Mouse (Mus musculus): Measurements from ENCODE around the gene Syt2.

Syt2 gene

GRCm38 (mm10) chr1:134704396-134705306 is 58.2 kb downstream of the Syt2 start:
- peak in 1 of 2 experiments; percentile 38 for DNase-seq (ENCODE audit: low spot score in 2 of 2)

- DNase-seq (ENCODE audit: low spot score in 2 of 2), result no peak
Measured at GRCm38 (mm10) chr1:134706549-134706948, 60.1 kb downstream of the Syt2 start.

- DNase-seq (ENCODE audit: low spot score in 2 of 2), result no peak
Measured at GRCm38 (mm10) chr1:134707516-134707915, 61.0 kb downstream of the Syt2 start.

GRCm38 (mm10) chr1:134708274-134708673 is 61.8 kb downstream of the Syt2 start:
- DNase-seq (ENCODE audit: low spot score in 2 of 2), result no peak

GRCm38 (mm10) chr1:134708801-134709385 is 62.4 kb downstream of the Syt2 start:
- no peak for DNase-seq (ENCODE audit: low spot score in 2 of 2)

- peak in 1 of 2 experiments; percentile 41 for DNase-seq (ENCODE audit: low spot score in 2 of 2)
Measured at GRCm38 (mm10) chr1:134709411-134710306, 63.2 kb downstream of the Syt2 start.

GRCm38 (mm10) chr1:134711061-134711460 is 64.6 kb downstream of the Syt2 start:
- DNase-seq (ENCODE audit: low spot score in 2 of 2), result no peak

- no peak for DNase-seq (ENCODE audit: low spot score in 2 of 2)
Measured at GRCm38 (mm10) chr1:134711653-134712052, 65.2 kb downstream of the Syt2 start.

- no peak for DNase-seq (ENCODE audit: low spot score in 2 of 2)
Measured at GRCm38 (mm10) chr1:134712781-134713299, 66.4 kb downstream of the Syt2 start.

GRCm38 (mm10) chr1:134713421-134713969 is 67.0 kb downstream of the Syt2 start:
- DNase-seq (ENCODE audit: low spot score in 2 of 2), result no peak

GRCm38 (mm10) chr1:134714166-134714565 is 67.7 kb downstream of the Syt2 start:
- DNase-seq (ENCODE audit: low spot score in 2 of 2), result no peak

- no peak for DNase-seq (ENCODE audit: low spot score in 2 of 2)
Measured at GRCm38 (mm10) chr1:134715092-134715491, 68.6 kb downstream of the Syt2 start.

GRCm38 (mm10) chr1:134719718-134720304 is 73.3 kb downstream of the Syt2 start:
- DNase-seq (ENCODE audit: low spot score in 2 of 2), result no peak

- DNase-seq (ENCODE audit: low spot score in 2 of 2), result no peak
Measured at GRCm38 (mm10) chr1:134721486-134721885, 75.0 kb downstream of the Syt2 start.

GRCm38 (mm10) chr1:134722891-134723290 is 76.4 kb downstream of the Syt2 start:
- no peak for DNase-seq (ENCODE audit: low spot score in 2 of 2)

GRCm38 (mm10) chr1:134725276-134725675 is 78.8 kb downstream of the Syt2 start:
- no peak for DNase-seq (ENCODE audit: low spot score in 2 of 2)

GRCm38 (mm10) chr1:134726480-134726879 is 80.0 kb downstream of the Syt2 start:
- DNase-seq (ENCODE audit: low spot score in 2 of 2), result no peak

- DNase-seq (ENCODE audit: low spot score in 2 of 2), result no peak
Measured at GRCm38 (mm10) chr1:134727256-134727655, 80.8 kb downstream of the Syt2 start.

GRCm38 (mm10) chr1:134733659-134734058 is 87.2 kb downstream of the Syt2 start:
- DNase-seq (ENCODE audit: low spot score in 2 of 2), result no peak

- no peak for DNase-seq (ENCODE audit: low spot score in 2 of 2)
Measured at GRCm38 (mm10) chr1:134737463-134737862, 91.0 kb downstream of the Syt2 start.

- DNase-seq (ENCODE audit: low spot score in 2 of 2), result no peak
Measured at GRCm38 (mm10) chr1:134741433-134741832, 95.0 kb downstream of the Syt2 start.
